Mouse (Mus musculus): ENCODE measurements around the gene Taf1c. TPM values are rescaled to one million over a fixed set of nuclear protein-coding genes. Genes with fewer than 3 reads are reported as not detected.
A peak's percentile ranks its signal among the peaks of the same experiment; 100 is the strongest.

The Taf1c gene
- polyA plus RNA-seq, 1 experiment from 2014 or later: 14.6 TPM

GRCm38 (mm10) chr8:119603771-119604170, 1.3 kb downstream of the Taf1c start:
- H3K9me3 ChIP-seq (ENCODE audit: control insufficient read depth, low read length): no peaks in the 10 kb centered on the region
- WGBS: 92% methylated on average over 4 of the region's 4 CpGs
- peaks cover 40% of the 10 kb centered on the region for H3K36me3 ChIP-seq (ENCODE audit: control insufficient read depth, insufficient read depth, low read length)
- no peak overlapping the region for H3K27ac ChIP-seq (replicated peaks; ENCODE audit: low read depth, low read length)
- peak overlapping the region; percentile 75; the same call in 1 of the 2 replicates for H3K4me3 ChIP-seq (replicated peaks; ENCODE audit: low read depth, low read length)
- peaks cover 9% of the 10 kb centered on the region for H3K4me1 ChIP-seq (ENCODE audit: control insufficient read depth, insufficient read depth, low read length)
- H3K4me2 ChIP-seq (ENCODE audit: low read length): peak overlapping the region; percentile 89
- ATAC-seq (ENCODE audit: low FRiP score, low TSS enrichment) (no peak), DNase-seq (no peak)
- H3K27me3 ChIP-seq (ENCODE audit: control insufficient read depth, insufficient read depth, low read length): no peaks in the 10 kb centered on the region
- peak overlapping the region; percentile 76 for H3K9ac ChIP-seq (replicated peaks; ENCODE audit: low read length)

GRCm38 (mm10) chr8:119591456-119591855, 13.6 kb downstream of the Taf1c start:
- WGBS: 89% methylated on average over 7 of the region's 7 CpGs
- Histone ChIP-seq H3K9ac (replicated peaks; ENCODE audit: low read length) (no peak overlapping the region), H3K4me2 (ENCODE audit: low read length) (no peak overlapping the region), H3K36me3 (ENCODE audit: control insufficient read depth, insufficient read depth, low read length) (peaks cover 6% of the 10 kb centered on the region; the same call in 1 of the 2 replicates), H3K4me1 (ENCODE audit: control insufficient read depth, insufficient read depth, low read length) (no peaks in the 10 kb centered on the region), H3K9me3 (ENCODE audit: control insufficient read depth, low read length) (no peaks in the 10 kb centered on the region), H3K27ac (replicated peaks; ENCODE audit: low read depth, low read length) (no peak overlapping the region), H3K4me3 (replicated peaks; ENCODE audit: low read depth, low read length) (no peak overlapping the region), H3K27me3 (ENCODE audit: control insufficient read depth, insufficient read depth, low read length) (no peaks in the 10 kb centered on the region)
- ATAC-seq (ENCODE audit: low FRiP score, low TSS enrichment) (no peak), DNase-seq (no peak)

- no peak for DNase-seq
- no peak overlapping the region for H3K4me2 ChIP-seq (ENCODE audit: low read length)
- H3K27ac ChIP-seq (replicated peaks; ENCODE audit: low read depth, low read length): no peak overlapping the region
- H3K27me3 ChIP-seq (ENCODE audit: control insufficient read depth, insufficient read depth, low read length): no peaks in the 10 kb centered on the region
- H3K36me3 ChIP-seq (ENCODE audit: control insufficient read depth, insufficient read depth, low read length): no peaks in the 10 kb centered on the region
- no peak for ATAC-seq (ENCODE audit: low FRiP score, low TSS enrichment)
- 87% methylated on average over 14 of the region's 14 CpGs for WGBS
- no peak overlapping the region for H3K9ac ChIP-seq (replicated peaks; ENCODE audit: low read length)
- no peaks in the 10 kb centered on the region for H3K9me3 ChIP-seq (ENCODE audit: control insufficient read depth, low read length)
- no peaks in the 10 kb centered on the region for H3K4me1 ChIP-seq (ENCODE audit: control insufficient read depth, insufficient read depth, low read length)
- H3K4me3 ChIP-seq (replicated peaks; ENCODE audit: low read depth, low read length): no peak overlapping the region
Measured at GRCm38 (mm10) chr8:119590348-119590747, 14.7 kb downstream of the Taf1c start.

- peak; percentile 25 for DNase-seq
- no peak overlapping the region for H3K27ac ChIP-seq (replicated peaks; ENCODE audit: low read depth, low read length)
- WGBS: 15% methylated on average over 10 of the region's 10 CpGs
- no peaks in the 10 kb centered on the region for H3K9me3 ChIP-seq (ENCODE audit: control insufficient read depth, low read length)
- H3K9ac ChIP-seq (replicated peaks; ENCODE audit: low read length): no peak overlapping the region
- H3K27me3 ChIP-seq (ENCODE audit: control insufficient read depth, insufficient read depth, low read length): no peaks in the 10 kb centered on the region
- no peak overlapping the region for H3K4me3 ChIP-seq (replicated peaks; ENCODE audit: low read depth, low read length)
- H3K36me3 ChIP-seq (ENCODE audit: control insufficient read depth, insufficient read depth, low read length): no peaks in the 10 kb centered on the region
- no peaks in the 10 kb centered on the region for H3K4me1 ChIP-seq (ENCODE audit: control insufficient read depth, insufficient read depth, low read length)
- ATAC-seq (ENCODE audit: low FRiP score, low TSS enrichment): no peak
- no peak overlapping the region for H3K4me2 ChIP-seq (ENCODE audit: low read length)
Measured at GRCm38 (mm10) chr8:119588844-119589243, 16.2 kb downstream of the Taf1c start.

- Histone ChIP-seq H3K4me1 (ENCODE audit: control insufficient read depth, insufficient read depth, low read length) (no peaks in the 10 kb centered on the region), H3K36me3 (ENCODE audit: control insufficient read depth, insufficient read depth, low read length) (no peaks in the 10 kb centered on the region), H3K27ac (replicated peaks; ENCODE audit: low read depth, low read length) (no peak overlapping the region), H3K9me3 (ENCODE audit: control insufficient read depth, low read length) (no peaks in the 10 kb centered on the region), H3K9ac (replicated peaks; ENCODE audit: low read length) (no peak overlapping the region), H3K4me2 (ENCODE audit: low read length) (no peak overlapping the region), H3K27me3 (ENCODE audit: control insufficient read depth, insufficient read depth, low read length) (no peaks in the 10 kb centered on the region), H3K4me3 (replicated peaks; ENCODE audit: low read depth, low read length) (no peak overlapping the region)
- 67% methylated on average over 4 of the region's 4 CpGs for WGBS
- ATAC-seq (ENCODE audit: low FRiP score, low TSS enrichment) (no peak), DNase-seq (no peak)
Measured at GRCm38 (mm10) chr8:119588321-119588720, 16.7 kb downstream of the Taf1c start.

- no peak for ATAC-seq (ENCODE audit: low FRiP score, low TSS enrichment)
- Histone ChIP-seq H3K4me1 (ENCODE audit: control insufficient read depth, insufficient read depth, low read length) (no peaks in the 10 kb centered on the region), H3K4me2 (ENCODE audit: low read length) (peak overlapping the region; percentile 50), H3K9ac (replicated peaks; ENCODE audit: low read length) (0 out of 2 replicates have a peak overlapping the region, but pooled peaks have one; percentile 23), H3K27ac (replicated peaks; ENCODE audit: low read depth, low read length) (no peak overlapping the region), H3K4me3 (replicated peaks; ENCODE audit: low read depth, low read length) (peak overlapping the region; percentile 22), H3K36me3 (ENCODE audit: control insufficient read depth, insufficient read depth, low read length) (no peaks in the 10 kb centered on the region), H3K27me3 (ENCODE audit: control insufficient read depth, insufficient read depth, low read length) (no peaks in the 10 kb centered on the region), H3K9me3 (ENCODE audit: control insufficient read depth, low read length) (no peaks in the 10 kb centered on the region)
- WGBS: 18% methylated on average over 24 of the region's 24 CpGs
- DNase-seq: no peak
Measured at GRCm38 (mm10) chr8:119585901-119586300, 19.1 kb downstream of the Taf1c start.

GRCm38 (mm10) chr8:119580441-119581161, 24.4 kb downstream of the Taf1c start:
- WGBS: 87% methylated on average over 5 of the region's 5 CpGs
- Histone ChIP-seq H3K36me3 (ENCODE audit: control insufficient read depth, insufficient read depth, low read length) (no peaks in the 10 kb centered on the region), H3K4me3 (replicated peaks; ENCODE audit: low read depth, low read length) (no peak overlapping the region), H3K9ac (replicated peaks; ENCODE audit: low read length) (no peak overlapping the region), H3K27me3 (ENCODE audit: control insufficient read depth, insufficient read depth, low read length) (0 out of 2 replicates have a peak, but pooled peaks cover 8% of the 10 kb centered on the region), H3K4me1 (ENCODE audit: control insufficient read depth, insufficient read depth, low read length) (no peaks in the 10 kb centered on the region), H3K27ac (replicated peaks; ENCODE audit: low read depth, low read length) (no peak overlapping the region), H3K9me3 (ENCODE audit: control insufficient read depth, low read length) (no peaks in the 10 kb centered on the region), H3K4me2 (ENCODE audit: low read length) (no peak overlapping the region)
- ATAC-seq (ENCODE audit: low FRiP score, low TSS enrichment): no peak
- no peak for DNase-seq

- Histone ChIP-seq H3K9me3 (ENCODE audit: control insufficient read depth, low read length) (no peaks in the 10 kb centered on the region), H3K27me3 (ENCODE audit: control insufficient read depth, insufficient read depth, low read length) (0 out of 2 replicates have a peak, but pooled peaks cover 8% of the 10 kb centered on the region), H3K9ac (replicated peaks; ENCODE audit: low read length) (no peak overlapping the region), H3K36me3 (ENCODE audit: control insufficient read depth, insufficient read depth, low read length) (no peaks in the 10 kb centered on the region), H3K4me3 (replicated peaks; ENCODE audit: low read depth, low read length) (no peak overlapping the region), H3K4me2 (ENCODE audit: low read length) (no peak overlapping the region), H3K27ac (replicated peaks; ENCODE audit: low read depth, low read length) (no peak overlapping the region), H3K4me1 (ENCODE audit: control insufficient read depth, insufficient read depth, low read length) (peaks cover under 1% of the 10 kb centered on the region)
- ATAC-seq (ENCODE audit: low FRiP score, low TSS enrichment) (no peak), DNase-seq (no peak)
- 43% methylated on average over 13 of the region's 13 CpGs for WGBS
Measured at GRCm38 (mm10) chr8:119579096-119579495, 25.9 kb downstream of the Taf1c start.

- H3K4me2 ChIP-seq (ENCODE audit: low read length): peak overlapping the region; percentile 75
- H3K9me3 ChIP-seq (ENCODE audit: control insufficient read depth, low read length): no peaks in the 10 kb centered on the region
- no peak overlapping the region; the same call in 1 of the 2 replicates for H3K27ac ChIP-seq (replicated peaks; ENCODE audit: low read depth, low read length)
- 0 out of 2 replicates have a peak, but pooled peaks cover 4% of the 10 kb centered on the region for H3K36me3 ChIP-seq (ENCODE audit: control insufficient read depth, insufficient read depth, low read length)
- peak overlapping the region; percentile 75 for H3K9ac ChIP-seq (replicated peaks; ENCODE audit: low read length)
- DNase-seq (no peak), ATAC-seq (ENCODE audit: low FRiP score, low TSS enrichment) (no peak)
- WGBS: 3% methylated on average over 16 of the region's 16 CpGs
- H3K4me3 ChIP-seq (replicated peaks; ENCODE audit: low read depth, low read length): peak overlapping the region; percentile 86
- H3K4me1 ChIP-seq (ENCODE audit: control insufficient read depth, insufficient read depth, low read length): peaks cover 11% of the 10 kb centered on the region
- 0 out of 2 replicates have a peak, but pooled peaks cover 8% of the 10 kb centered on the region for H3K27me3 ChIP-seq (ENCODE audit: control insufficient read depth, insufficient read depth, low read length)
Measured at GRCm38 (mm10) chr8:119575366-119575726, 29.7 kb downstream of the Taf1c start.
